Mouse (Mus musculus) ES-E14 (cell line): ENCODE data around the gene 1300017J02Rik. TPM values are rescaled to one million over a fixed set of nuclear protein-coding genes. Genes with fewer than 3 reads are reported as not detected.

Experiments used
- DNase-seq: peaks from one replicate; pipeline ENCODE4 v3.0.0-alpha.2; 2013; ENCODE audit warnings: low read depth, low spot score
- H3K27ac ChIP-seq: 2 replicates; pipeline ENCODE4 v1.5.1; 2012; ENCODE audit warnings: low read depth, mild to moderate bottlenecking, low read length, moderate library complexity, mixed read lengths; ENCODE audit not compliant: poor library complexity, insufficient read depth, severe bottlenecking
- H3K36me3 ChIP-seq: 2 replicates; pipeline ENCODE4 v1.6.1; 2012; ENCODE audit warnings: mild to moderate bottlenecking, low read length, moderate library complexity, mixed read lengths; ENCODE audit not compliant: control insufficient read depth, poor library complexity, insufficient read depth, severe bottlenecking
- H3K4me1 ChIP-seq, 2 experiments: fragments of 150-350 bp in 1 of 2; sonication (generic) in 1 of 2; 2 replicates each; pipeline ENCODE4 v1.6.1; 2012; ENCODE audit warnings: low read length in 2 of 2, mild to moderate bottlenecking in 1 of 2, mixed read lengths in 1 of 2; ENCODE audit not compliant: control insufficient read depth in 2 of 2, insufficient read depth in 2 of 2, poor library complexity in 1 of 2
- H3K4me3 ChIP-seq, 2 experiments: fragments of 150-350 bp in 1 of 2; sonication (generic) in 1 of 2; 2 replicates each; pipeline ENCODE4 v1.5.1; 2012; ENCODE audit warnings: low read length in 2 of 2, low read depth in 1 of 2, mild to moderate bottlenecking in 1 of 2, mixed read lengths in 1 of 2; ENCODE audit not compliant: insufficient read depth in 1 of 2, poor library complexity in 1 of 2, severe bottlenecking in 1 of 2
- H3K9ac ChIP-seq: 2 replicates; pipeline ENCODE4 v1.6.1; 2012; ENCODE audit warnings: low read depth, mild to moderate bottlenecking, low read length, mixed read lengths; ENCODE audit not compliant: poor library complexity, insufficient read depth, severe bottlenecking
- H3K9me3 ChIP-seq: fragments of 150-350 bp; sonication (generic); 2 replicates; pipeline ENCODE4 v1.6.1; 2012; ENCODE audit warnings: low read depth, mild to moderate bottlenecking, low read length; ENCODE audit not compliant: control insufficient read depth, insufficient read depth
- CHD2 ChIP-seq: IDR thresholded peaks from 2 replicates; pipeline ENCODE4 v1.6.1; 2014; ENCODE audit warnings: mild to moderate bottlenecking, low read depth, low read length, inconsistent platforms
- HCFC1 ChIP-seq: IDR thresholded peaks from 2 replicates; pipeline ENCODE4 v1.6.1; 2012; ENCODE audit warnings: low read length, inconsistent platforms, borderline replicate concordance; ENCODE audit not compliant: insufficient read depth
- MAFK ChIP-seq: IDR thresholded peaks from 2 replicates; pipeline ENCODE4 v1.6.1; 2014; ENCODE audit warnings: mild to moderate bottlenecking, low read depth, low read length, inconsistent platforms; ENCODE audit not compliant: insufficient read depth
- ZC3H11A ChIP-seq: IDR thresholded peaks from 2 replicates; pipeline ENCODE4 v1.6.1; 2012; ENCODE audit warnings: low read depth, mild to moderate bottlenecking, inconsistent platforms, low read length, borderline replicate concordance
- ZNF384 ChIP-seq: IDR thresholded peaks from 2 replicates; pipeline ENCODE4 v1.6.1; 2012; ENCODE audit warnings: low read depth, low read length, inconsistent platforms
- in situ Hi-C, 2 experiments: fragments of 600-800 bp; cut with MboI; formaldehyde crosslinking; loops; one replicate each; pipeline ENCODE4 v1.15.1; 2025; ENCODE audit warnings: low sequenced_read_pairs in 2 of 2, inconsistent platforms in 1 of 2; ENCODE audit not compliant: unreplicated experiment in 2 of 2
- total RNA-seq: library from RNA; depleted of rRNA; stranded (reverse); fragments of 300-350 nt; gene quantifications from 2 replicates; pipeline ENCODE4 v1.2.3, GENCODE M21; 2012

The 1300017J02Rik gene
- total RNA-seq, 1 experiment, result 3.1 TPM

DNA sequence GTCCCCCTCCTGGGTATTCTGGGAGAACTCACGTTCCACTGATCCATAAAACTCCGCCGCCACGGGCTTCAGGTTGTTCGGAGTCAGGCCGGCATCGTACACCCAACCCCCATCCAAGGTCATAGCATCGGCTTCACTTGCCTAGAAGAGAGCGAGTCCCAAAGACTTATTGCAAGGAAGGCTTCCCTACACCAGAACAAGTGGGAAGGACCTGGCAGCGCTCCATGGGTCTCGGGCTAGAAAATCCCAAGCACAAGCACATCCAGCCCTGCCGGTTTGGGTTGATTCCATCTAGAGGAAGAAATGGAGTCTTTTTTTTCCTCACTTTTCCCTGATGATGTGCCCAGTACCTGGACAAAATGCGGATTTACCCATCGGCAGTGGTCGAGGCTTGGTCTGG lies 78.1 kb downstream of the 1300017J02Rik start:
- Histone ChIP-seq H3K27ac (no peak overlapping the region), H3K4me1 (peaks cover 0 to 12% of the 10 kb centered on the region in 2 experiments; a peak in 1 of 4 replicates), H3K9me3 (no peaks in the 10 kb centered on the region), H3K4me3 (no peak overlapping the region), H3K36me3 (no peaks in the 10 kb centered on the region), H3K9ac (no peak overlapping the region)
- in situ Hi-C loops, result loop anchor here in 1 of 2 experiments (5.0 kb wide), 1 partner anchor 75 kb away; no protein-coding TSS in a partner anchor
- DNase-seq, result no peak
- TF ChIP-seq MAFK (no peak), ZNF384 (no peak), ZC3H11A (no peak), CHD2 (no peak), HCFC1 (no peak)

DNA sequence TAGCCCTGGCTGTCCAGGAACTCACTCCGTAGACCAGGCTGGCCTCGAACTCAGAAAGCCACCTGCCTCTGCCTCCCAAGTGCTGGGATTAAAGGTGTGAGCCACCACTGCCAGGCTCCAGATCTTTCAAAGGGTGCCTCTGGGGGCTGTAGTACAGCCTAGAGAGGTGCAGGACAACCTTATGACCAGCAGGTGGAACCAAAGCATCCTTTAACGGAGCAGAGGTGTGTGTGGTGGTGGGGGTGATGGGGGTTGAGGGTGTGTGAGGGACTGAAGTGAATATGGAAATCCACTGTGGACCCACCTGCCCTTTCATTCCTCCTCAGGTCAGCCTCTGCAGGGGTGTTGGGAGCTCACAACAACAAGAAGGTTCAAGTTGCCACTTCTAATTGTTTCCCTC lies 79.4 kb downstream of the 1300017J02Rik start:
- Histone ChIP-seq H3K27ac (no peak overlapping the region), H3K4me1 (peaks cover 0 to 11% of the 10 kb centered on the region in 2 experiments; a peak in 1 of 4 replicates), H3K9ac (no peak overlapping the region), H3K4me3 (no peak overlapping the region), H3K9me3 (no peaks in the 10 kb centered on the region), H3K36me3 (no peaks in the 10 kb centered on the region)
- TF ChIP-seq MAFK, result no peak
- TF ChIP-seq ZNF384, result no peak
- TF ChIP-seq CHD2, result no peak
- 0 out of 2 replicates have a peak, but pooled peaks have one; percentile 3 for TF ChIP-seq ZC3H11A
- in situ Hi-C loops, result loop anchor here in 1 of 2 experiments (5.0 kb wide), 1 partner anchor 77 kb away; no protein-coding TSS in a partner anchor
- peak; percentile 54 for DNase-seq

DNA sequence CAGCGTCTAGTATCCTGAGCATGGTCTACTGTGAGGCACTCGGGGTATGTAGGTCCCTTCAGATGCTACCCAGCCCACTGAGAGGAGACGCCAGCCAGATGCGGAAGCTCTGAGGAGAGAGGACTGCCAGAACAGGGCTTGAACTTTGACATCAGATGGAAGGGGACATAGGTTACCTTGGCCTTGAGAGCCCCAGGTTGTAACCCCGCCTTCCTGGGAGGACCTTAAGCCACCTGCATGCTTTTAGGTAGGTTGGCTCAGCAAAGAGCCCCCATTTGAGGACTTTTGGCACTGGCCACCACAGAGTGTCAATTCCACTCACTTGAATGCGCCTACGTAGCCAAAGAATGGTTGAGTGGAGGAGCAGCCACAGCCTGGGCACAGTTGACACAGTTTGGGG lies 80.2 kb downstream of the 1300017J02Rik start:
- no peak for DNase-seq
- no peak for TF ChIP-seq ZNF384
- no peak for TF ChIP-seq MAFK
- no peak for TF ChIP-seq ZC3H11A
- no peak for TF ChIP-seq CHD2
- no peak for TF ChIP-seq HCFC1
- in situ Hi-C loops, result loop anchor here in 1 of 2 experiments (5.0 kb wide), 1 partner anchor 78 kb away; no protein-coding TSS in a partner anchor
- Histone ChIP-seq H3K27ac (no peak overlapping the region), H3K4me3 (no peak overlapping the region), H3K4me1 (peaks cover 0 to 7% of the 10 kb centered on the region in 2 experiments; a peak in 1 of 4 replicates), H3K9me3 (no peaks in the 10 kb centered on the region), H3K36me3 (no peaks in the 10 kb centered on the region), H3K9ac (no peak overlapping the region)

DNA sequence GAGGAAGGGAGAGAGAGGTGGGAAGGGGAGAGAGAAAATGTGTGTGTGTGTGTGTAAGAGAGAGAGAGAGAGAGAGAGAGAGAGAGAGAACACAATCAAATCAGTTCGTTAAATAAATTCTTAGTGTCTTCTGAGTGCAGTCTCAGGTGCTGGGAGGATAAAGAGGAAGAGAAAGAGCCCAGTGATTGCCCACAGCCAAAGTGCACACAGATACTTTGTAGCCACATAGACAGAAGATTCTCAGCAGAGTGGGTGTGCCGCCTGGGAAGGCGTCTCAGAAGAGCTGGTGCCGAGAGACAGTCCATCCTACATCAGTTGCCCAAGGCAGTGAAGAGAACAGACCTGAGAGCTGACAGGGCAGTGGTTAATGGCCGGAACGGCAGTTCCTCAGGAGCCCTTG lies 90.6 kb downstream of the 1300017J02Rik start:
- in situ Hi-C loops, result no loop called here
- H3K4me1 ChIP-seq, result no peaks in the 10 kb centered on the region
- no peak for DNase-seq
- TF ChIP-seq ZC3H11A (no peak), ZNF384 (no peak), CHD2 (no peak), MAFK (no peak), HCFC1 (no peak)
- H3K9ac ChIP-seq, result no peak overlapping the region
- no peak overlapping the region for H3K27ac ChIP-seq
- no peak overlapping the region for H3K4me3 ChIP-seq
- H3K36me3 ChIP-seq, result no peaks in the 10 kb centered on the region
- H3K9me3 ChIP-seq, result no peaks in the 10 kb centered on the region

DNA sequence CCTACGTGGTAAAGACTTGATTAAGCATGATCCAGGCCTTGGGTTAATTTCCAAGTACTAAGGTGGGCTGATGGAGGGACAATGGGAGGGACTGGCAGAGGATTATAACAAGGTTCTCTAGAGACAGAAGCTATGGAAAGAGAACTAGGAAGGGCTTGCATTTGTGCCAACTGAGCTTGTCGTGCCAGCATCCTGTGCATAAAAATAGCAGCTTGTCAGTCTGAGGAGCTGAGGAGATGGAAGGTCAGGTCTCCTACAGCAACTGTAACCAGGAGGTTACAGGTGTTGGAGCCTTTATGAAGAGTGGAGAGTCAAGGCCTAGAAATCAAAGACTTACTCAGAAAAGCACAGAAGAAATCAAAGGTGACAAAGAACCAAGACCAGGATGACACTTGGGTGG lies 91.3 kb downstream of the 1300017J02Rik start:
- TF ChIP-seq CHD2 (no peak), ZNF384 (no peak)
- Histone ChIP-seq H3K36me3 (no peaks in the 10 kb centered on the region), H3K4me1 (no peaks in the 10 kb centered on the region), H3K9me3 (no peaks in the 10 kb centered on the region), H3K4me3 (no peak overlapping the region), H3K9ac (no peak overlapping the region), H3K27ac (no peak overlapping the region)
- in situ Hi-C loops, result no loop called here
- no peak for DNase-seq
